Mouse (Mus musculus) C2C12 (cell line): ENCODE data around the gene Ddn.

ENCODE experiments used
- CTCF ChIP-seq: IDR thresholded peaks from one replicate; pipeline ENCODE4 v1.5.1; 2011; ENCODE audit not compliant: control insufficient read depth, insufficient read depth, insufficient read length
- MAX ChIP-seq: IDR thresholded peaks from one replicate; pipeline ENCODE4 v1.6.1; 2011; ENCODE audit warnings: mild to moderate bottlenecking, control low read depth
- MYOG ChIP-seq: IDR thresholded peaks from one replicate; pipeline ENCODE4 v1.6.1; 2011; ENCODE audit not compliant: control insufficient read depth, insufficient read length; ENCODE audit errors: extremely low read depth
- USF1 ChIP-seq: IDR thresholded peaks from one replicate; pipeline ENCODE4 v1.6.1; 2011; ENCODE audit warnings: low read depth, mild to moderate bottlenecking, control low read depth, moderate library complexity

GRCm38 (mm10) chr15:98790761-98791160 lies 18.5 kb downstream of the Ddn start:
- TF ChIP-seq CTCF (no peak), USF1 (no peak), MYOG (no peak), MAX (no peak)
